Mouse (Mus musculus): ENCODE data around the gene Dclk2. TPM values are rescaled to one million over a fixed set of nuclear protein-coding genes. Genes with fewer than 3 reads are reported as not detected.
A peak's percentile ranks its signal among the peaks of the same experiment; 100 is the strongest.

The Dclk2 gene
- polyA plus RNA-seq, 1 experiment from 2014 or later, result 82.9 TPM

GRCm38 (mm10) chr3:86921181-86921975, 726 bp upstream of the Dclk2 start:
- Histone ChIP-seq H3K4me1 (replicated peaks) (peaks cover 33% of the 10 kb centered on the region), H3K27ac (peak overlapping the region; percentile 98), H3K9me3 (no peaks in the 10 kb centered on the region), H3K4me3 (peak overlapping the region; percentile 88), H3K27me3 (no peaks in the 10 kb centered on the region), H3K9ac (peak overlapping the region; percentile 98; the same call in 1 of the 2 replicates), H3K36me3 (peaks cover 11% of the 10 kb centered on the region; the same call in 1 of the 2 replicates), H3K4me2 (peak overlapping the region; percentile 71)
- ATAC-seq (ENCODE audit: low FRiP score), result no peak
- WGBS, result 69% methylated on average over 18 of the region's 18 CpGs

GRCm38 (mm10) chr3:86919641-86920342, 860 bp downstream of the Dclk2 start:
- Histone ChIP-seq H3K36me3 (peaks cover 11% of the 10 kb centered on the region; the same call in 1 of the 2 replicates), H3K9ac (peak overlapping the region; percentile 98), H3K4me1 (replicated peaks) (peaks cover 49% of the 10 kb centered on the region), H3K4me3 (peak overlapping the region; percentile 88), H3K4me2 (peak overlapping the region; percentile 71), H3K27ac (peak overlapping the region; percentile 98), H3K27me3 (no peaks in the 10 kb centered on the region), H3K9me3 (no peaks in the 10 kb centered on the region)
- WGBS, result under 1% methylated on average over 61 of the region's 61 CpGs
- ATAC-seq (ENCODE audit: low FRiP score), result peak; percentile 60

- peak overlapping the region; percentile 71 for H3K4me2 ChIP-seq
- H3K4me3 ChIP-seq, result peak overlapping the region; percentile 88; the same call in 1 of the 2 replicates
- H3K36me3 ChIP-seq, result peaks cover 11% of the 10 kb centered on the region; the same call in 1 of the 2 replicates
- H3K9ac ChIP-seq, result no peak overlapping the region
- WGBS, result 97% methylated on average over 5 of the region's 5 CpGs
- no peak overlapping the region for H3K27ac ChIP-seq
- no peaks in the 10 kb centered on the region for H3K27me3 ChIP-seq
- no peaks in the 10 kb centered on the region for H3K9me3 ChIP-seq
- peaks cover 56% of the 10 kb centered on the region for H3K4me1 ChIP-seq (replicated peaks)
- ATAC-seq (ENCODE audit: low FRiP score), result no peak
Observed at GRCm38 (mm10) chr3:86917048-86917447, 3.6 kb downstream of the Dclk2 start.

GRCm38 (mm10) chr3:86916626-86917025, 4.0 kb downstream of the Dclk2 start:
- no peak overlapping the region for H3K27ac ChIP-seq
- peaks cover 56% of the 10 kb centered on the region for H3K4me1 ChIP-seq (replicated peaks)
- H3K9ac ChIP-seq, result no peak overlapping the region
- H3K4me3 ChIP-seq, result peak overlapping the region; percentile 88; the same call in 1 of the 2 replicates
- H3K36me3 ChIP-seq, result peaks cover 14% of the 10 kb centered on the region
- peak overlapping the region; percentile 71 for H3K4me2 ChIP-seq
- 97% methylated on average over 4 of the region's 4 CpGs for WGBS
- ATAC-seq (ENCODE audit: low FRiP score), result no peak
- no peaks in the 10 kb centered on the region for H3K27me3 ChIP-seq
- H3K9me3 ChIP-seq, result no peaks in the 10 kb centered on the region

- Histone ChIP-seq H3K36me3 (peaks cover 21% of the 10 kb centered on the region), H3K27ac (no peak overlapping the region), H3K4me3 (no peak overlapping the region), H3K4me1 (replicated peaks) (peaks cover 52% of the 10 kb centered on the region), H3K27me3 (no peaks in the 10 kb centered on the region), H3K9me3 (no peaks in the 10 kb centered on the region), H3K4me2 (peak overlapping the region; percentile 71; the same call in 1 of the 2 replicates), H3K9ac (no peak overlapping the region)
- 55% methylated on average over 13 of the region's 13 CpGs for WGBS
- no peak for ATAC-seq (ENCODE audit: low FRiP score)
Observed at GRCm38 (mm10) chr3:86915291-86915690, 5.4 kb downstream of the Dclk2 start.

GRCm38 (mm10) chr3:86914316-86914715, 6.3 kb downstream of the Dclk2 start:
- H3K9ac ChIP-seq, result no peak overlapping the region
- no peaks in the 10 kb centered on the region for H3K27me3 ChIP-seq
- peaks cover 56% of the 10 kb centered on the region for H3K4me1 ChIP-seq (replicated peaks)
- no peak overlapping the region for H3K4me2 ChIP-seq
- no peak overlapping the region for H3K4me3 ChIP-seq
- ATAC-seq (ENCODE audit: low FRiP score), result no peak
- no peak overlapping the region for H3K27ac ChIP-seq
- 73% methylated on average over 3 of the region's 3 CpGs for WGBS
- H3K36me3 ChIP-seq, result peaks cover 21% of the 10 kb centered on the region
- no peaks in the 10 kb centered on the region for H3K9me3 ChIP-seq

GRCm38 (mm10) chr3:86898366-86898765, 22.3 kb downstream of the Dclk2 start:
- Histone ChIP-seq H3K27ac (no peak overlapping the region), H3K36me3 (peaks cover 23% of the 10 kb centered on the region), H3K4me2 (no peak overlapping the region), H3K9ac (no peak overlapping the region), H3K4me1 (replicated peaks) (peaks cover 5% of the 10 kb centered on the region), H3K27me3 (no peaks in the 10 kb centered on the region), H3K9me3 (peaks cover 4% of the 10 kb centered on the region; the same call in 1 of the 2 replicates), H3K4me3 (no peak overlapping the region)
- ATAC-seq (ENCODE audit: low FRiP score), result no peak
- WGBS, result 95% methylated on average over 5 of the region's 5 CpGs

GRCm38 (mm10) chr3:86897551-86897950, 23.1 kb downstream of the Dclk2 start:
- Histone ChIP-seq H3K27me3 (no peaks in the 10 kb centered on the region), H3K4me3 (no peak overlapping the region), H3K9ac (no peak overlapping the region), H3K27ac (no peak overlapping the region), H3K4me1 (replicated peaks) (peaks cover 5% of the 10 kb centered on the region), H3K4me2 (no peak overlapping the region), H3K36me3 (peaks cover 17% of the 10 kb centered on the region), H3K9me3 (peaks cover 4% of the 10 kb centered on the region; the same call in 1 of the 2 replicates)
- no peak for ATAC-seq (ENCODE audit: low FRiP score)
- WGBS, result 58% methylated on average over 8 of the region's 8 CpGs

- 84% methylated on average over 9 of the region's 9 CpGs for WGBS
- ATAC-seq (ENCODE audit: low FRiP score), result no peak
- Histone ChIP-seq H3K4me3 (no peak overlapping the region), H3K9me3 (peaks cover 4% of the 10 kb centered on the region; the same call in 1 of the 2 replicates), H3K4me2 (no peak overlapping the region), H3K36me3 (peaks cover 13% of the 10 kb centered on the region), H3K27me3 (no peaks in the 10 kb centered on the region), H3K9ac (no peak overlapping the region), H3K4me1 (replicated peaks) (peaks cover 6% of the 10 kb centered on the region), H3K27ac (no peak overlapping the region)
Observed at GRCm38 (mm10) chr3:86897066-86897465, 23.6 kb downstream of the Dclk2 start.

GRCm38 (mm10) chr3:86894491-86894890, 26.2 kb downstream of the Dclk2 start:
- ATAC-seq (ENCODE audit: low FRiP score), result no peak
- Histone ChIP-seq H3K27me3 (no peaks in the 10 kb centered on the region), H3K27ac (no peak overlapping the region), H3K36me3 (no peaks in the 10 kb centered on the region), H3K9me3 (no peaks in the 10 kb centered on the region), H3K4me1 (replicated peaks) (peaks cover 25% of the 10 kb centered on the region), H3K9ac (no peak overlapping the region), H3K4me2 (no peak overlapping the region), H3K4me3 (no peak overlapping the region)
- 91% methylated on average over 2 of the region's 2 CpGs for WGBS

- Histone ChIP-seq H3K4me2 (no peak overlapping the region), H3K4me1 (replicated peaks) (peaks cover 42% of the 10 kb centered on the region), H3K36me3 (0 out of 2 replicates have a peak, but pooled peaks cover under 1% of the 10 kb centered on the region), H3K27ac (no peak overlapping the region), H3K4me3 (no peak overlapping the region), H3K27me3 (no peaks in the 10 kb centered on the region), H3K9ac (no peak overlapping the region), H3K9me3 (no peaks in the 10 kb centered on the region)
- no peak for ATAC-seq (ENCODE audit: low FRiP score)
Observed at GRCm38 (mm10) chr3:86887512-86887911, 33.1 kb downstream of the Dclk2 start.

GRCm38 (mm10) chr3:86885180-86885579, 35.5 kb downstream of the Dclk2 start:
- no peak overlapping the region for H3K4me2 ChIP-seq
- ATAC-seq (ENCODE audit: low FRiP score), result no peak
- WGBS, result 97% methylated on average over 5 of the region's 5 CpGs
- no peak overlapping the region for H3K27ac ChIP-seq
- H3K27me3 ChIP-seq, result no peaks in the 10 kb centered on the region
- 0 out of 2 replicates have a peak, but pooled peaks cover 2% of the 10 kb centered on the region for H3K36me3 ChIP-seq
- no peak overlapping the region for H3K9ac ChIP-seq
- H3K4me1 ChIP-seq (replicated peaks), result peaks cover 40% of the 10 kb centered on the region
- H3K4me3 ChIP-seq, result no peak overlapping the region
- H3K9me3 ChIP-seq, result no peaks in the 10 kb centered on the region
